Mouse (Mus musculus) gastrocnemius, postnatal 10 days (tissue): ENCODE data around the gene Rnf20. TPM values are rescaled to one million over a fixed set of nuclear protein-coding genes. Genes with fewer than 3 reads are reported as not detected.
A peak's percentile ranks its signal among the peaks of the same experiment; 100 is the strongest.
"Not testable (repeated sequence)": the region's sequence is repeated elsewhere in the genome, so short reads cannot be mapped to it uniquely, and the experiment has no call there.

Source experiments
- DNase-seq: peaks from one replicate; pipeline ENCODE4 v3.0.0; 2021; ENCODE audit warnings: mixed read lengths
- long read RNA-seq, 2 experiments: library from polyadenylated mRNA; stranded (forward); transcript quantifications; one replicate each; pipeline ENCODE4 v2.0.0; 2021
- total RNA-seq, 2 experiments: library from RNA; stranded (reverse); gene quantifications; 2 replicates each; pipeline ENCODE4 v1.2.3; 2021

Rnf20 gene
- total RNA-seq, result 10 to 100 TPM; 32.0 to 37.4 TPM
- long read RNA-seq, experiment 1, full-length matches to known transcripts, result 16 of 24 reads
- long read RNA-seq, experiment 1, partial matches to known transcripts, result 3 of 24 reads
- long read RNA-seq, experiment 1, other reads (novel, unspliced or antisense), result 5 of 24 reads
- long read RNA-seq, experiment 2, full-length matches to known transcripts, result 15 of 22 reads
- long read RNA-seq, experiment 2, partial matches to known transcripts, result 2 of 22 reads
- long read RNA-seq, experiment 2, other reads (novel, unspliced or antisense), result 5 of 22 reads

GRCm38 (mm10) chr4:49631319-49632138 lies at the start of gene Rnf20:
Gene Rnf20 (plus strand): TSS chr4:49632006.
- DNase-seq, result peak; percentile 94

DNA sequence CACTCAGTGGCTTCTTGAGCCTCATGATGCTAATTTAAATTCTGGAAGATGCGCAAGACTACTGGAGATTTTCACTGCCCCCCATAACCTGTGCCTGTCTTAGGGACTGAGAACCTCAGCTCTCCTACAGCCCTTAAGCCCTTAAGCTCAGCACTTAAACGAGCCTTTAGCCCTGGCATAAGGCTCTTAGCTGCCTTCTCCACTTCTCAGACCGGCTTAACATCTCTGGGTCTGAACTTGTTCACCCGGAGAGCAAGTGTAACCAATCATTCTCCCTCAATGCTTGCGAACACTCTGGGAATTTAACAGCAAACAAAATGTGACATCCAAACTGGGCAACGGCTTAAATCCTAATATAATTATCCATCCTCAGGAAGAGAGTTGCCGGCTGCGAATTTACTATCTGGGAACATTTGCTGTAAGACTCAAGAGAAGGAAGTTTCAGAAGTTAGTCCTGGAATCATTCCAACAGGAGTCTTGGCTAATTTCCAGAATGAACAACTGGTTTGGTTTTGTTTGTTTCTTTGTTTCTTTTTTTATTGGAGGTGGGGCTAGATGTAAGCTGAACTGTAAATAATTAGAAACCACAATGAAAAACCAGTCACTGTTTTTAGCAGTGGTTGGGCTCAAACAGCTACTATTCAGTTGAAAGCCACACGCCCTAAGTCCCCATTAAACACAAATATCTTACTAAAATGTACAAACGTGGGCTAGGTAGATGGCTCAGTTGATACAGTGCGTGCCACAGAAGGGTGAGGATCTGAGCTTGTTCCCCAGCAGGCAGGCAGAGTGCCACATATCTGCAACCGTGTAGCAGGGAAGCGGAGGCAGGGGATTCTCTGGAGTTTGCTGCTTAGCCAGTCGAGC lies 47.6 kb upstream of the Rnf20 start:
- no peak for DNase-seq

DNA sequence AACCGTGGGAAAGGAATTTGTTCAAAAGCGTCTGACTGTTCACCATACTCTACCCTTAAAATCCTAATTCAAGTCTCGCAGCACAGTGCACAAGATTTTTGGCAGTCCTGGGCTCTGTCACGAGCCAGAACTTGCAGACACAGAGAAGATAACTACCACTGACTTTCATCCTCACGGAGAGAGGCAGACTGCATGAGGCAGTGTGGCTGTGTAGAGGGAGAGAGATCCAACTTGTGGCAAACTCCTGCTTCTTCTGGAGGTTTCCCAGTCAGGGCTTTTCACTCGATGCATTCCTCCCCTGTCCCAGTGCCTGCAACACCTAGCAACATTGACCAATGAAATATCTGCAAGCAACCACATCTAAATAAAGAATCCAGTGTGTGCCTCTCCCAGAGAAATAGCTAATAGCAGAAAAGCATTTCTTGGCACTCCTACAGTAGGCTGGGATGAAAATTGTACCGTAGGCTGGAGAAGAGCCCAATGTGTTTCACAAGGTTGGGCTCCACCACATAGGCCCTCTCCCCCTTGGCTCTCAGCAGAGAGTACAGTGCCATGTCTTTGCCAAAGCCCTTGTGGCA lies 46.2 kb upstream of the Rnf20 start:
- DNase-seq, result no peak

DNA sequence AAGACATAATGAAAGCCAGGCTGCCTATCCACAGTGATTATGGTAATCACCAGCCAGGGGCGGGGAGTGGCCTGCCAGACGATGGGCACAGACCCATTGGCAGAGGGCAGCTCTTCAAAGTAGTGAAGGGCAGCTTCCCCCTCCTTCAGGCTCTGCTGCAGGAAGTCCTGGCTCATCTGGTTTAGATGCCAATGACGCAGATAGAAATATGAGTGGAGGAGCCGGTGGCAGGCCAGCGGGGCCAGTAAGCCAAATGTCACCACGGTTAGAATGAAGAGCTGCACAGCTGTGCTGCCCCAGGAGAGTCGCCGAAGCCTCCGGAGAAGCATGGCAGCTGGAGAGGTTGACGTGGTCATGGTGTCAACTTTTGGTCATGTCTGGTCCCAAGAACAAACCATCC lies 45.0 kb upstream of the Rnf20 start:
- peak; percentile 51 for DNase-seq

GRCm38 (mm10) chr4:49590152-49590551 lies 41.7 kb upstream of the Rnf20 start:
- no peak for DNase-seq

DNA sequence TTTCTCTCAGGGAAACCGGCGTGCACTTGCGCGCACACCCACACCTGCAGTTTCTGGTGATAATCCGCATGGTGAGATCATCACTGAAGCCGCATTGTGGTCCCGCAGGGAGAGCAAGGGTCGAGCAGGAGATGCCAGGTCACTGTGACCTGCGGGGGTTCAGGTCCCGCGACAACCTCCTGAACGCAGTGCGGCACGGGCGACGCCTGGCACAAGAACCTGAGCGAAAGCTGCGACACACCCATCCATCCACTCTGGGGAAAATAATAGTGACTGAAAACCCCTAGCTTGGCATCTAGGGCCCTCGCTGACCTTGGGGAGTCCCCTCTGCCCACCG lies 35.0 kb upstream of the Rnf20 start:
- DNase-seq, result no peak

- peak; percentile 73 for DNase-seq
Measured at GRCm38 (mm10) chr4:49597183-49598100, 34.4 kb upstream of the Rnf20 start, which contains the start of gene Tmem246. Gene Tmem246 (minus strand): TSS chr4:49597876.

- no peak for DNase-seq
Measured at GRCm38 (mm10) chr4:49603161-49603560, 28.6 kb upstream of the Rnf20 start.

GRCm38 (mm10) chr4:49604016-49604546 lies 27.7 kb upstream of the Rnf20 start:
- no peak for DNase-seq

GRCm38 (mm10) chr4:49604616-49605015 lies 27.2 kb upstream of the Rnf20 start:
- DNase-seq, result no peak

- no peak for DNase-seq
Measured at GRCm38 (mm10) chr4:49605459-49605858, 26.3 kb upstream of the Rnf20 start.

GRCm38 (mm10) chr4:49616924-49617323 lies 14.9 kb upstream of the Rnf20 start:
- DNase-seq, result no peak

GRCm38 (mm10) chr4:49619861-49620260 lies 11.9 kb upstream of the Rnf20 start:
- not testable (repeated sequence) for DNase-seq

DNA sequence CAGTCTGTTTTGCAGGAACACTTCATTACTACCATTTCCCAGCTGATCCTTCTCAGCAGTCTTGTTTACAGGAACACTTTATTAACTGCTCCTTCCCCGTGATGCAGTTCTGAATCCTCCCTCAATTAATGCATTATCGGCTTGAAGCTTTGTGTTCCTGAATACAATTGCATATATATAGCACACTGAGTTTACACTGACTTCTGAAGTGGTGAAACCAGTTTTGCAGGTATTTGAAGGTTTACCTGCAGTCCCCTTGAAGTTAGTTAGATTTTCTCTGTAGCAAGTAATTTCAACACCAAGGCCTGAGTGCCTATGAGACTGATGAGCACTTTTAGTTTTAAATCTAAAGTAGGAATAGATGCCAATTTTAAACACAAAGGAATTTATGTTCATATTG lies 9.5 kb upstream of the Rnf20 start:
- DNase-seq, result no peak

DNA sequence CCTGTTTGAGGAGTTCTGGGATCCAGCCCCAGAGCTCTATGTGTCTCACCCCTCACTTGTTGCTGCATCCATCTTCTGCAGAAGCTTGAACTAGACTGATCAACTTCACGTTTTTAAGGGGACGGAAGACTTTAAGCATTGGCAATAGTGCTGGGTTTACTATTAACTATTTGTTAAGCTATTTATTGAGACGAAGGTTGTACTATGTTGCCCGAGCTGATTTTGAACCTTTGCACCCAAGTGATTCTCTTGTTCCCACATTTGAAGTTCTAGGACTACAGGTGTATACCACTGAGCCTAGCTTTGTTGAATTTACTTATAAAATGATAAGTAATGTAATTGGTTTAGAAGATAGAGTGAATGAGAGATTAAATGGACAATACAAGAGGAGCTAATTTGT lies 7.9 kb upstream of the Rnf20 start:
- DNase-seq, result no peak

GRCm38 (mm10) chr4:49624969-49625368 lies 6.8 kb upstream of the Rnf20 start:
- not testable (repeated sequence) for DNase-seq

- DNase-seq, result peak; percentile 77
Measured at GRCm38 (mm10) chr4:49626973-49627372, 4.8 kb upstream of the Rnf20 start.

DNA sequence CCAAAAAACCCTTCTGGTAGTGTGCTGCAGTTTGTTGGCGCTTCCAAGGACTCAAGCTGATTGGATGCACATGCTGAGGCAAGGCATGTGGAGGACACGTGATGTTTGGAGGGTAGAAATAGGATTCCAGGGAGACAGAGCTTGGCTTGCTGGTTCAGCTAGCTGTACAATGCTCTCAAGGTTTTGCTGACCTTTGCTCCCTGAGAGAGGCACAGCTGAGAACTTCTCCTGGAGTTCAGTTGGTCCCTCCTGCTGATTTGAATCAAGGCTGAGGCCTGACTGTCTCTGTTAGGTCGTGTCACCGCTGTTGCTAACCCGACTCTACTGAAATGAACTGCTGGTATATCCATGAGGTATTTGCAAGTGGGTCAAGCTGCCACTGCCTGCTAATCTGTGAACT lies 2.9 kb upstream of the Rnf20 start:
- no peak for DNase-seq

DNA sequence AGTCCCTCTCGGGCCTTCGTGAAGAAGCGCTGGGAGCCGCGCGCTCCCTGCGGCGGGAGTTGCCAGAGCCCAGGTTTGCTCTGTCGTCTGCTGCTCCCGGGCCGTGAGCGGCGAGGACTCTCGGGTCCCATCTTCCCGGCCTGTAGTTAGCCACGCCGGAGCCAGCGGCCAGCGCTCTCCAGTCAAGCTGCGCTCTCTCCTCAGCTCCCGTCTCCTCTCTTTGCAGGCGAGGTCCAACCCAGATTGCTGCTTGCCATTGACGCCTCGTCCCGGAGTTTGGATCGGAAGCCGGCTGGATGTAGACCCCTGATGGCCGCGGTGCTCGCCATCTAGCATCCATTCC lies 304 bp downstream of the Rnf20 start:
- DNase-seq, result no peak

DNA sequence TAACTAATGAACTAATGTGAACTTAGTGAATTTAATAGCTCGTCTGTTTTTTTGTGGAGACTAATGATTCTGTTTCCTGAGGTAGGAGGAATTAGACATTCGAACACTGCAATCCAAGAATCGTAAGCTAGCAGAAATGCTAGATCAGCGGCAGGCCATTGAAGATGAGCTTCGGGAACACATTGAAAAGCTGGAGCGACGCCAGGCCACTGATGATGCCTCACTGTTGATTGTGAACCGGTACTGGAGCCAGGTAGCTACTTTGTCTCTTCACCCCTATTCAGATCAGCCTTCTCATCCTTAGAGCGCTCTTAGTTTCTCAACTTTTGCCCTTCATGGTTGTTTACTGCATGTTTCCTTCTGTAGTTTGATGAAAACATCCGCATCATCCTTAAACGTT lies 6.0 kb downstream of the Rnf20 start:
- no peak for DNase-seq

GRCm38 (mm10) chr4:49639913-49640312 lies 8.1 kb downstream of the Rnf20 start:
- DNase-seq, result no peak
